Mouse (Mus musculus) bone marrow macrophage, adult 2 months (primary cell): ENCODE data around the gene Dirc2. TPM values are rescaled to one million over a fixed set of nuclear protein-coding genes. Genes with fewer than 3 reads are reported as not detected.

Experiments used
- H3K27ac ChIP-seq: 2 replicates; pipeline ENCODE4 v1.5.1; 2012; ENCODE audit warnings: low read depth, low read length; ENCODE audit not compliant: insufficient read depth
- H3K4me1 ChIP-seq: 2 replicates; pipeline ENCODE4 v1.6.1; 2012; ENCODE audit warnings: low read length; ENCODE audit not compliant: control insufficient read depth, insufficient read depth
- H3K4me3 ChIP-seq: 2 replicates; pipeline ENCODE4 v1.5.1; 2012; ENCODE audit warnings: mild to moderate bottlenecking, low read length, moderate library complexity; ENCODE audit not compliant: insufficient read depth
- CTCF ChIP-seq: IDR thresholded peaks from 2 replicates; pipeline ENCODE4 v1.5.1; 2012; ENCODE audit warnings: low read depth, mild to moderate bottlenecking, low read length, moderate library complexity
- POLR2A ChIP-seq: IDR thresholded peaks from 2 replicates; pipeline ENCODE4 v1.6.1; 2012; ENCODE audit warnings: mild to moderate bottlenecking, low read depth, low read length, borderline replicate concordance
- polyA plus RNA-seq: library from polyadenylated mRNA; stranded (reverse); fragments of >200 nt; gene quantifications from 2 replicates; pipeline ENCODE4 v1.2.4, GENCODE M21; 2012; ENCODE audit not compliant: missing spikeins, insufficient read depth, insufficient read length

Dirc2 gene
- polyA plus RNA-seq: 19.9 and 21.2 TPM in 2 replicates

- peak within 1 kb of the TSS; percentile 91 for H3K4me3 ChIP-seq
- TF ChIP-seq CTCF (no peak), POLR2A (no peak)
- peaks cover 26% of the 10 kb centered on the region for H3K4me1 ChIP-seq
- peak within 1 kb of the TSS; percentile 88 for H3K27ac ChIP-seq
These were observed at the start of gene Dirc2 for GRCm38 (mm10) chr16:35768785-35769642. Dirc2 (minus strand) TSS chr16:35769356.

GRCm38 (mm10) chr16:35817255-35818089 is 48.3 kb upstream of the Dirc2 start:
- Histone ChIP-seq H3K4me3 (no peak overlapping the region), H3K4me1 (no peaks in the 10 kb centered on the region), H3K27ac (no peak overlapping the region)
- TF ChIP-seq POLR2A (no peak), CTCF (peak; percentile 98)

GRCm38 (mm10) chr16:35813119-35813518 is 44.0 kb upstream of the Dirc2 start:
- no peak for TF ChIP-seq POLR2A
- TF ChIP-seq CTCF: no peak
- H3K27ac ChIP-seq: no peak overlapping the region
- no peak overlapping the region for H3K4me3 ChIP-seq
- no peaks in the 10 kb centered on the region for H3K4me1 ChIP-seq

- TF ChIP-seq CTCF (no peak), POLR2A (no peak)
- Histone ChIP-seq H3K4me1 (no peaks in the 10 kb centered on the region), H3K27ac (no peak overlapping the region), H3K4me3 (no peak overlapping the region)
These were observed 39.7 kb upstream of the Dirc2 start for GRCm38 (mm10) chr16:35808838-35809237.

GRCm38 (mm10) chr16:35807663-35807992 is 38.5 kb upstream of the Dirc2 start:
- TF ChIP-seq POLR2A: no peak
- no peak for TF ChIP-seq CTCF
- no peak overlapping the region for H3K27ac ChIP-seq
- no peaks in the 10 kb centered on the region for H3K4me1 ChIP-seq
- H3K4me3 ChIP-seq: no peak overlapping the region

GRCm38 (mm10) chr16:35806973-35807662 is 38.0 kb upstream of the Dirc2 start:
- Histone ChIP-seq H3K27ac (no peak overlapping the region), H3K4me1 (no peaks in the 10 kb centered on the region), H3K4me3 (no peak overlapping the region)
- no peak for TF ChIP-seq POLR2A
- no peak for TF ChIP-seq CTCF

- Histone ChIP-seq H3K4me3 (no peak overlapping the region), H3K27ac (no peak overlapping the region), H3K4me1 (no peaks in the 10 kb centered on the region)
- no peak for TF ChIP-seq POLR2A
- TF ChIP-seq CTCF: no peak
These were observed 34.6 kb upstream of the Dirc2 start for GRCm38 (mm10) chr16:35803723-35804122.

- no peak for TF ChIP-seq POLR2A
- no peak for TF ChIP-seq CTCF
- H3K4me1 ChIP-seq: no peaks in the 10 kb centered on the region
- H3K4me3 ChIP-seq: no peak overlapping the region
- H3K27ac ChIP-seq: no peak overlapping the region
These were observed 33.0 kb upstream of the Dirc2 start for GRCm38 (mm10) chr16:35802163-35802562.

GRCm38 (mm10) chr16:35791962-35792521 is 22.9 kb upstream of the Dirc2 start:
- Histone ChIP-seq H3K4me1 (no peaks in the 10 kb centered on the region), H3K27ac (no peak overlapping the region), H3K4me3 (no peak overlapping the region)
- no peak for TF ChIP-seq POLR2A
- TF ChIP-seq CTCF: no peak
